Comparison of ENCODE assay signal across 15 mouse cellular contexts in genomic region chr2:104319443-104319842, GRCm38 (mm10).
A peak's percentile ranks its signal among the peaks of the same experiment; 100 is the strongest.
DNase-seq lines count a peak whose midpoint lies in the region; ATAC-seq lines count a peak whose summit lies in the region.
"Had no signal": no experiment of that assay in that cellular context is flagged by ENCODE, and none has a peak within 500 bp of the region (broad histone marks: within the 10 kb centered on the region; RNA-seq: fewer than 3 reads in every experiment).

No protein-coding gene starts in this region.

- H3K4me1 ChIP-seq in limb, embryonic 12.5 days (replicated peaks) = peaks cover 22% of the 10 kb centered on the region
- peaks cover 16% of the 10 kb centered on the region for H3K4me1 ChIP-seq in limb, embryonic 10.5 days
- H3K4me1 ChIP-seq: heart, embryonic 15.5 days had no signal

- no peak overlapping the region for H3K9ac ChIP-seq in limb, embryonic 12.5 days (replicated peaks)
- H3K9ac ChIP-seq: embryonic facial prominence, embryonic 13.5 days; heart, embryonic 15.5 days; hindbrain, embryonic 14.5 days had no signal

- peak; percentile 52; the same call in 1 of the 2 replicates for ATAC-seq in limb, embryonic 12.5 days (ENCODE audit: insufficient number of reproducible peaks, insufficient read depth, low FRiP score, low TSS enrichment, low read depth)
- ATAC-seq: activated CD4-positive, CD25-positive, alpha-beta regulatory T cell, adult 4 months had no signal

- H3K9me3 ChIP-seq in limb, embryonic 12.5 days = no peaks in the 10 kb centered on the region
- no peaks in the 10 kb centered on the region for H3K9me3 ChIP-seq in limb, embryonic 10.5 days (replicated peaks)
- H3K9me3 ChIP-seq: embryonic facial prominence, embryonic 13.5 days; heart, embryonic 15.5 days; hindbrain, embryonic 10.5 days had no signal

- 97% methylated on average over 10 of the region's 10 CpGs for WGBS in limb, embryonic 12.5 days
- WGBS in limb, embryonic 10.5 days = 97% methylated on average over 10 of the region's 10 CpGs

- intact Hi-C loops in heart, postnatal 10 days (cut with DNase I) = no loop called here

- DNase-seq in cerebellum, adult 9-11 months = peak; percentile 32
- DNase-seq in cerebellum, adult 18-20 months = no peak
- peak; percentile 24 for DNase-seq in heart, adult 11 months
- DNase-seq in heart, postnatal 10 days = no peak
- no peak for DNase-seq in limb, embryonic 10.5 days (ENCODE audit: low spot score)
- DNase-seq: gastrocnemius, postnatal 10 days; heart, adult 2 months; kidney, adult 11 months had no signal

- H3K36me3 ChIP-seq in limb, embryonic 12.5 days = no peaks in the 10 kb centered on the region
- H3K36me3 ChIP-seq in limb, embryonic 10.5 days = no peaks in the 10 kb centered on the region
- H3K36me3 ChIP-seq: embryonic facial prominence, embryonic 13.5 days; heart, embryonic 15.5 days; hindbrain, embryonic 10.5 days had no signal

- H3K27ac ChIP-seq in limb, embryonic 12.5 days = no peak overlapping the region
- no peak overlapping the region for H3K27ac ChIP-seq in limb, embryonic 10.5 days
- H3K27ac ChIP-seq: embryonic facial prominence, embryonic 13.5 days; heart, adult 2 months; heart, embryonic 15.5 days; hindbrain, embryonic 10.5 days; hindbrain, embryonic 14.5 days had no signal

- H3K4me2 ChIP-seq in limb, embryonic 12.5 days = no peak overlapping the region
- H3K4me2 ChIP-seq: embryonic facial prominence, embryonic 13.5 days; heart, embryonic 11.5 days; heart, embryonic 15.5 days; hindbrain, embryonic 14.5 days had no signal

- H3K4me3 ChIP-seq in limb, embryonic 12.5 days (replicated peaks) = no peak overlapping the region
- H3K4me3 ChIP-seq in limb, embryonic 10.5 days = no peak overlapping the region
- H3K4me3 ChIP-seq: embryonic facial prominence, embryonic 13.5 days; heart, adult 2 months; heart, embryonic 15.5 days; hindbrain, embryonic 10.5 days had no signal

- H3K27me3 ChIP-seq in limb, embryonic 12.5 days = no peaks in the 10 kb centered on the region
- H3K27me3 ChIP-seq in limb, embryonic 10.5 days (ENCODE audit: low read depth, poor library complexity, severe bottlenecking) = no peaks in the 10 kb centered on the region
- H3K27me3 ChIP-seq: embryonic facial prominence, embryonic 13.5 days; heart, embryonic 15.5 days had no signal

Comparison
In these comparisons a context has a peak if more than half of its experiments do, and no peak if none do; other contexts are left out.
1. DNase-seq: peak in cerebellum, adult 9-11 months (single experiment) and heart, adult 11 months (single experiment); none in cerebellum, adult 18-20 months (0 of 2), heart, postnatal 10 days (0 of 2) and limb, embryonic 10.5 days (single experiment).